Mouse (Mus musculus): ENCODE measurements at regions not wholly inside any gene's neighbourhood (a gene's known extent, or its start where the extent isn't known, plus 50 kb on each side); places are given as distances from the start of the nearest gene placed in this dataset.
A peak's percentile ranks its signal among the peaks of the same experiment; 100 is the strongest.

- peak; percentile 46 for ATAC-seq (ENCODE audit: low FRiP score, low TSS enrichment)
Measured at GRCm38 (mm10) chr10:95773425-95773980, 69.2 kb downstream of the Gm33543 start.

GRCm38 (mm10) chr10:95772811-95773424 lies 69.8 kb downstream of the Gm33543 start:
- Histone ChIP-seq H3K4me3 (ENCODE audit: low read length) (no peak overlapping the region), H3K9ac (ENCODE audit: low read depth, low read length) (no peak overlapping the region), H3K4me1 (ENCODE audit: control insufficient read depth, insufficient read depth, low read length) (no peaks in the 10 kb centered on the region), H3K36me3 (ENCODE audit: control insufficient read depth, insufficient read depth, low read length) (no peaks in the 10 kb centered on the region), H3K27ac (ENCODE audit: low read depth, low read length) (no peak overlapping the region), H3K4me2 (replicated peaks; ENCODE audit: low read depth, low read length) (no peak overlapping the region), H3K27me3 (ENCODE audit: control insufficient read depth, insufficient read depth, low read length) (no peaks in the 10 kb centered on the region), H3K9me3 (ENCODE audit: control insufficient read depth, low read length) (no peaks in the 10 kb centered on the region)
- 89% methylated on average over 9 of the region's 9 CpGs for WGBS
- no peak for ATAC-seq (ENCODE audit: low FRiP score, low TSS enrichment)

More at GRCm38 (mm10) chr10:95773425-95773980, 69.2 kb downstream of the Gm33543 start:
- Histone ChIP-seq H3K36me3 (ENCODE audit: control insufficient read depth, insufficient read depth, low read length) (no peaks in the 10 kb centered on the region), H3K9me3 (ENCODE audit: control insufficient read depth, low read length) (no peaks in the 10 kb centered on the region), H3K4me1 (ENCODE audit: control insufficient read depth, insufficient read depth, low read length) (no peaks in the 10 kb centered on the region), H3K27me3 (ENCODE audit: control insufficient read depth, insufficient read depth, low read length) (no peaks in the 10 kb centered on the region), H3K27ac (ENCODE audit: low read depth, low read length) (no peak overlapping the region), H3K4me3 (ENCODE audit: low read length) (no peak overlapping the region), H3K9ac (ENCODE audit: low read depth, low read length) (no peak overlapping the region), H3K4me2 (replicated peaks; ENCODE audit: low read depth, low read length) (no peak overlapping the region)
- 79% methylated on average over 16 of the region's 16 CpGs for WGBS

DNA sequence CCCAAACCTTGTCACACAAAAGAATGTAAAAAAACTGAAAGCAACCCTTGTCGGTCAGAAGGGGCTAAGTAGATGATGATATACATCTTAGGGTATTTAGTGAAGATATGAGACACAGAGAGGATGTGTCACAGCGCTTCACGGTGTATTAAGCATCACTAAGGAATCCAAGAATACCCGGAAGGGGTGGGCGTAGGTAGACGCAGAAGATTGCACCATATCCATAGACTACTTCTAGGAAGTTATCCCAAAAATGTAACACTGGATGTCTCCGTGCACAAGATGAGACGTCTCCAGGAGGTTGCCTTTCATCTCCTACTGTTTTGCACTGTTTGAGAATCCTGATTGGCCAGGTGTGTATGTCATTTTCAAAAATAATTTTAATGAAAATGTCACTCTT lies 73.8 kb downstream of the Gm33543 start:
- H3K4me2 ChIP-seq (replicated peaks; ENCODE audit: low read depth, low read length), result no peak overlapping the region
- 86% methylated on average over 8 of the region's 8 CpGs for WGBS

DNA sequence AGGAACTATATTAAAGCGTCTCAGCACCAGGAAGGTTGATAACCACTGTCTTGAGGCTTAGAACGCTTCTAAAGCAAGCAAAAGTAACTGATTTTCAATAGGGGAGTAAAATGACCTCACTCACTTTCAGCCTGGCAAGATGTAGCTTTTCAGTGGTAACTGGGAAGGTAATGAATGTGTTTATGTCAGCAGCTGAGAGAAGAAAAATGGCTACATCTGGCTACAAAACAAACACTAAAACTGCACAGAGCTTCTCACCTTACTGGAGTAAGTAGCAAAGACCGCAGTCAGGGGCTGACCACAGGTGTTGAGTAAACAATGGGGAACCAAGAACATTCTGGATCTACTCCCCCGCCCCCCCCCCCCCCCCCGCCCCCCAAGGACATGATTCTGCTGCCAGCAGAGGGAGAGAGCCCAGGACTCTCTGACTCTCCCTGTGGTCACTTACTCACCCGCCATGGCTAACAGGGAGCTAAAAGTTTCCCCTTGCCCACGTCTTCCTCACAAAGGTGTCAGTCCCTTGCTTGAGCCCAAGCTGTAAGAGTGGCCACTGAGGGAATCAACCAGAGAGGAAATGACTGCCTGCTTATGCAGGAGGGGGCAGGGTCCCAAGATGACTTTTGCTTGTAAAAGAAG lies 75.1 kb downstream of the Gm33543 start:
- no peaks in the 10 kb centered on the region for H3K9me3 ChIP-seq (ENCODE audit: control insufficient read depth, low read length)
- no peaks in the 10 kb centered on the region for H3K36me3 ChIP-seq (ENCODE audit: control insufficient read depth, insufficient read depth, low read length)
- H3K4me1 ChIP-seq (ENCODE audit: control insufficient read depth, insufficient read depth, low read length), result peaks cover 5% of the 10 kb centered on the region; the same call in 1 of the 2 replicates
- no peaks in the 10 kb centered on the region for H3K27me3 ChIP-seq (ENCODE audit: control insufficient read depth, insufficient read depth, low read length)
- no peak overlapping the region for H3K9ac ChIP-seq (ENCODE audit: low read depth, low read length)
- H3K27ac ChIP-seq (ENCODE audit: low read depth, low read length), result no peak overlapping the region
- H3K4me3 ChIP-seq (ENCODE audit: low read length), result no peak overlapping the region
- peak; percentile 52 for ATAC-seq (ENCODE audit: low FRiP score, low TSS enrichment)
- no peak overlapping the region for H3K4me2 ChIP-seq (replicated peaks; ENCODE audit: low read depth, low read length)
- WGBS, result 22% methylated on average over 6 of the region's 7 CpGs

More for the DNA sequence above, 73.8 kb downstream of the Gm33543 start:
- no peaks in the 10 kb centered on the region for H3K4me1 ChIP-seq (ENCODE audit: control insufficient read depth, insufficient read depth, low read length)
- no peak overlapping the region for H3K27ac ChIP-seq (ENCODE audit: low read depth, low read length)
- no peak for ATAC-seq (ENCODE audit: low FRiP score, low TSS enrichment)
- H3K4me3 ChIP-seq (ENCODE audit: low read length), result no peak overlapping the region
- no peaks in the 10 kb centered on the region for H3K9me3 ChIP-seq (ENCODE audit: control insufficient read depth, low read length)
- H3K9ac ChIP-seq (ENCODE audit: low read depth, low read length), result no peak overlapping the region
- no peaks in the 10 kb centered on the region for H3K27me3 ChIP-seq (ENCODE audit: control insufficient read depth, insufficient read depth, low read length)
- no peaks in the 10 kb centered on the region for H3K36me3 ChIP-seq (ENCODE audit: control insufficient read depth, insufficient read depth, low read length)

GRCm38 (mm10) chr10:95764129-95764528 lies 78.6 kb downstream of the Gm33543 start:
- no peaks in the 10 kb centered on the region for H3K27me3 ChIP-seq (ENCODE audit: control insufficient read depth, insufficient read depth, low read length)
- peaks cover 5% of the 10 kb centered on the region; the same call in 1 of the 2 replicates for H3K4me1 ChIP-seq (ENCODE audit: control insufficient read depth, insufficient read depth, low read length)
- H3K4me2 ChIP-seq (replicated peaks; ENCODE audit: low read depth, low read length), result no peak overlapping the region
- H3K9me3 ChIP-seq (ENCODE audit: control insufficient read depth, low read length), result no peaks in the 10 kb centered on the region
- H3K9ac ChIP-seq (ENCODE audit: low read depth, low read length), result no peak overlapping the region
- H3K4me3 ChIP-seq (ENCODE audit: low read length), result no peak overlapping the region
- no peak for ATAC-seq (ENCODE audit: low FRiP score, low TSS enrichment)
- H3K27ac ChIP-seq (ENCODE audit: low read depth, low read length), result no peak overlapping the region
- H3K36me3 ChIP-seq (ENCODE audit: control insufficient read depth, insufficient read depth, low read length), result no peaks in the 10 kb centered on the region
- WGBS, result 71% methylated on average over 4 of the region's 4 CpGs

- Histone ChIP-seq H3K4me1 (ENCODE audit: control insufficient read depth, insufficient read depth, low read length) (peaks cover 5% of the 10 kb centered on the region; the same call in 1 of the 2 replicates), H3K36me3 (ENCODE audit: control insufficient read depth, insufficient read depth, low read length) (no peaks in the 10 kb centered on the region), H3K27ac (ENCODE audit: low read depth, low read length) (no peak overlapping the region), H3K27me3 (ENCODE audit: control insufficient read depth, insufficient read depth, low read length) (no peaks in the 10 kb centered on the region), H3K4me3 (ENCODE audit: low read length) (no peak overlapping the region), H3K9me3 (ENCODE audit: control insufficient read depth, low read length) (no peaks in the 10 kb centered on the region), H3K9ac (ENCODE audit: low read depth, low read length) (no peak overlapping the region), H3K4me2 (replicated peaks; ENCODE audit: low read depth, low read length) (no peak overlapping the region)
- ATAC-seq (ENCODE audit: low FRiP score, low TSS enrichment), result peak; percentile 77
- 10% methylated on average over 8 of the region's 8 CpGs for WGBS
Measured at GRCm38 (mm10) chr10:95762632-95763031, 80.1 kb downstream of the Gm33543 start.

- no peak overlapping the region for H3K9ac ChIP-seq (ENCODE audit: low read depth, low read length)
- no peak overlapping the region for H3K4me2 ChIP-seq (replicated peaks; ENCODE audit: low read depth, low read length)
- no peaks in the 10 kb centered on the region for H3K27me3 ChIP-seq (ENCODE audit: control insufficient read depth, insufficient read depth, low read length)
- peaks cover 5% of the 10 kb centered on the region; the same call in 1 of the 2 replicates for H3K4me1 ChIP-seq (ENCODE audit: control insufficient read depth, insufficient read depth, low read length)
- ATAC-seq (ENCODE audit: low FRiP score, low TSS enrichment), result no peak
- H3K36me3 ChIP-seq (ENCODE audit: control insufficient read depth, insufficient read depth, low read length), result no peaks in the 10 kb centered on the region
- WGBS, result 90% methylated on average over 4 of the region's 4 CpGs
- no peak overlapping the region for H3K4me3 ChIP-seq (ENCODE audit: low read length)
- H3K9me3 ChIP-seq (ENCODE audit: control insufficient read depth, low read length), result no peaks in the 10 kb centered on the region
- H3K27ac ChIP-seq (ENCODE audit: low read depth, low read length), result no peak overlapping the region
Measured at GRCm38 (mm10) chr10:95761969-95762368, 80.8 kb downstream of the Gm33543 start.

DNA sequence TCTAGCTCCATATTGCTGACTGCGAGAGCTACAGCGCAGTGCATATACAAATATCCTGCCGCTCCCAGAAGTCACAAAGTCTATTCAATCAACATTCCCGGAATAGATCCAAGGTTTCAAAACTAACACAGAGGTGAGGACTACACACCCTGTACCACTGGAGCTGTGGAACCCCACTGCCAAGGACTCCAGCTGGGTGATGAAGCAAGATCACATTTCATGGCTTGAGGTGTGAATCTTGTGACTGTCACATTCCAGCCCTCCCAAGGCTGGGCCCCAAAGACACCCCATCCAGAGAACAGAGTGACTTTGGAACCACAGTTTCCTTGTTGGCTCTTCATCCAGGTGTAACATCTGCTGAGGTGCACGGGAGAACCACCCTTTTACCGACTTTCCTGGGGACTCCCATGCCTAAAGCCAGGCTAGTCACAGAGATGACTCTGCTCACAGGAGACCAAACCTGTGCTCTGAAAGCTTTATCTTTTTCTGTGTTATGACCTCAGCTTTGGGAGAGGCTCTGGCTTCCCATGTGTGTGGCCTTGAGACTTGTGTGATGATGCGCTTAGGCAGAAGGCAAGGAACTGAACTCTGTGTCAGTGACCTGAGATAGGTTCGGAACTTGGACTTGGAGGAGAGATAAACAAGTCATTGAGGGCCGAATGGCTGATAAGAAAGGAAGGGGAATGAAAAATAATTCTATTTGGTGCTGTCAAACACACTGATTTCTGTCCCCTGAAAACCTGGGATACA lies 82.4 kb downstream of the Gm33543 start:
- Histone ChIP-seq H3K4me1 (ENCODE audit: control insufficient read depth, insufficient read depth, low read length) (peaks cover 5% of the 10 kb centered on the region; the same call in 1 of the 2 replicates), H3K27ac (ENCODE audit: low read depth, low read length) (no peak overlapping the region), H3K9me3 (ENCODE audit: control insufficient read depth, low read length) (no peaks in the 10 kb centered on the region), H3K27me3 (ENCODE audit: control insufficient read depth, insufficient read depth, low read length) (no peaks in the 10 kb centered on the region), H3K9ac (ENCODE audit: low read depth, low read length) (no peak overlapping the region), H3K36me3 (ENCODE audit: control insufficient read depth, insufficient read depth, low read length) (no peaks in the 10 kb centered on the region), H3K4me3 (ENCODE audit: low read length) (no peak overlapping the region), H3K4me2 (replicated peaks; ENCODE audit: low read depth, low read length) (no peak overlapping the region)
- ATAC-seq (ENCODE audit: low FRiP score, low TSS enrichment), result no peak
- 71% methylated on average over 9 of the region's 9 CpGs for WGBS
